Mouse (Mus musculus) adrenal gland, postnatal 4 days (tissue): ENCODE data around the gene Pla2r1. TPM values are rescaled to one million over a fixed set of nuclear protein-coding genes. Genes with fewer than 3 reads are reported as not detected.

Source experiments
- total RNA-seq, 2 experiments: library from RNA; stranded (reverse); gene quantifications; 2 replicates each; pipeline ENCODE4 v1.2.3; 2021

The Pla2r1 gene
- total RNA-seq, 2 experiments from 2014 or later: 3.0 to 3.1 TPM

Other genes with a start within 250 kb of the Pla2r1 start
- 1 to 10 TPM; 1.5 to 1.7 TPM for gene Ly75, start 170.0 kb downstream of the Pla2r1 start, total RNA-seq
- 1 to 10 TPM; 1.3 to 4.0 TPM for gene Itgb6, start 169.3 kb upstream of the Pla2r1 start, total RNA-seq